Mouse (Mus musculus): Measurements from ENCODE around the gene Ccdc66. TPM values are rescaled to one million over a fixed set of nuclear protein-coding genes. Genes with fewer than 3 reads are reported as not detected.

Ccdc66 gene
- 5.1 and 5.8 TPM in 2 replicates for polyA plus RNA-seq (2016; fragmentation: Nextera tagmentation; extraction: Ambion mirVana)

GRCm38 (mm10) chr14:27507894-27508643 is at the start of gene Ccdc66:
Gene Ccdc66 (minus strand): TSS chr14:27508460.
- H3K9ac ChIP-seq: peak within 1 kb of the TSS; percentile 75
- H3K4me3 ChIP-seq: peak within 1 kb of the TSS; percentile 85
- under 1% methylated on average over 51 of the region's 51 CpGs for WGBS (ENCODE audit: insufficient replicate concordance)
- H3K36me3 ChIP-seq: peaks cover 3% of the 10 kb centered on the region; the same call in 1 of the 2 replicates
- peaks cover 17% of the 10 kb centered on the region for H3K4me1 ChIP-seq
- no peaks in the 10 kb centered on the region for H3K9me3 ChIP-seq (replicated peaks)
- peak within 1 kb of the TSS; percentile 67 for H3K27ac ChIP-seq
- no peaks in the 10 kb centered on the region for H3K27me3 ChIP-seq (replicated peaks)
- peak; percentile 92 for ATAC-seq
- H3K4me2 ChIP-seq: peak within 1 kb of the TSS; percentile 84

- ATAC-seq: no peak
- WGBS (ENCODE audit: insufficient replicate concordance): 72% methylated on average over 4 of the region's 4 CpGs
- Histone ChIP-seq H3K36me3 (no peaks in the 10 kb centered on the region), H3K9ac (no peak overlapping the region), H3K4me3 (no peak overlapping the region), H3K9me3 (replicated peaks) (0 out of 2 replicates have a peak, but pooled peaks cover 4% of the 10 kb centered on the region), H3K4me1 (no peaks in the 10 kb centered on the region), H3K27me3 (replicated peaks) (no peaks in the 10 kb centered on the region), H3K27ac (no peak overlapping the region), H3K4me2 (no peak overlapping the region)
Measured at GRCm38 (mm10) chr14:27543838-27544426, 35.7 kb upstream of the Ccdc66 start.

- 58% methylated on average over 3 of the region's 3 CpGs for WGBS (ENCODE audit: insufficient replicate concordance)
- no peaks in the 10 kb centered on the region for H3K27me3 ChIP-seq (replicated peaks)
- H3K4me2 ChIP-seq: no peak overlapping the region
- no peak for ATAC-seq
- no peaks in the 10 kb centered on the region for H3K4me1 ChIP-seq
- H3K9ac ChIP-seq: no peak overlapping the region
- no peak overlapping the region for H3K4me3 ChIP-seq
- H3K27ac ChIP-seq: no peak overlapping the region
- no peaks in the 10 kb centered on the region for H3K36me3 ChIP-seq
- 0 out of 2 replicates have a peak, but pooled peaks cover 3% of the 10 kb centered on the region for H3K9me3 ChIP-seq (replicated peaks)
Measured at GRCm38 (mm10) chr14:27536441-27536840, 28.2 kb upstream of the Ccdc66 start.

GRCm38 (mm10) chr14:27524541-27524940 is 16.3 kb upstream of the Ccdc66 start:
- Histone ChIP-seq H3K4me3 (no peak overlapping the region), H3K4me1 (no peaks in the 10 kb centered on the region), H3K36me3 (no peaks in the 10 kb centered on the region), H3K27me3 (replicated peaks) (no peaks in the 10 kb centered on the region), H3K27ac (no peak overlapping the region), H3K9ac (no peak overlapping the region), H3K4me2 (no peak overlapping the region), H3K9me3 (replicated peaks) (peaks cover 5% of the 10 kb centered on the region; the same call in 1 of the 2 replicates)
- no peak for ATAC-seq

GRCm38 (mm10) chr14:27508644-27509301 is 513 bp upstream of the Ccdc66 start:
- Histone ChIP-seq H3K9ac (peak overlapping the region; percentile 75), H3K4me3 (peak overlapping the region; percentile 85), H3K9me3 (replicated peaks) (no peaks in the 10 kb centered on the region), H3K36me3 (peaks cover 3% of the 10 kb centered on the region; the same call in 1 of the 2 replicates), H3K27me3 (replicated peaks) (no peaks in the 10 kb centered on the region), H3K27ac (peak overlapping the region; percentile 50; the same call in 1 of the 2 replicates), H3K4me1 (peaks cover 17% of the 10 kb centered on the region), H3K4me2 (peak overlapping the region; percentile 84)
- WGBS (ENCODE audit: insufficient replicate concordance): 32% methylated on average over 15 of the region's 15 CpGs
- ATAC-seq: peak; percentile 64

- Histone ChIP-seq H3K27ac (no peak overlapping the region), H3K4me1 (no peaks in the 10 kb centered on the region), H3K4me2 (no peak overlapping the region), H3K27me3 (replicated peaks) (no peaks in the 10 kb centered on the region), H3K9me3 (replicated peaks) (no peaks in the 10 kb centered on the region), H3K36me3 (peaks cover 19% of the 10 kb centered on the region), H3K4me3 (no peak overlapping the region), H3K9ac (no peak overlapping the region)
- 70% methylated on average over 4 of the region's 4 CpGs for WGBS (ENCODE audit: insufficient replicate concordance)
- no peak for ATAC-seq
Measured at GRCm38 (mm10) chr14:27501096-27501495, 7.2 kb downstream of the Ccdc66 start.

GRCm38 (mm10) chr14:27493516-27493915 is 14.7 kb downstream of the Ccdc66 start:
- Histone ChIP-seq H3K27ac (no peak overlapping the region), H3K27me3 (replicated peaks) (no peaks in the 10 kb centered on the region), H3K4me2 (no peak overlapping the region), H3K4me1 (peaks cover 10% of the 10 kb centered on the region), H3K9me3 (replicated peaks) (no peaks in the 10 kb centered on the region), H3K4me3 (no peak overlapping the region), H3K9ac (no peak overlapping the region), H3K36me3 (peaks cover 70% of the 10 kb centered on the region)
- 86% methylated on average over 4 of the region's 4 CpGs for WGBS (ENCODE audit: insufficient replicate concordance)
- no peak for ATAC-seq

- peak; percentile 88 for ATAC-seq
- Histone ChIP-seq H3K27me3 (replicated peaks) (no peaks in the 10 kb centered on the region), H3K4me1 (peaks cover 10% of the 10 kb centered on the region), H3K9me3 (replicated peaks) (no peaks in the 10 kb centered on the region), H3K4me2 (no peak overlapping the region), H3K4me3 (no peak overlapping the region), H3K36me3 (peaks cover 78% of the 10 kb centered on the region), H3K9ac (no peak overlapping the region), H3K27ac (no peak overlapping the region)
- WGBS (ENCODE audit: insufficient replicate concordance): 69% methylated on average over 5 of the region's 5 CpGs
Measured at GRCm38 (mm10) chr14:27491399-27491798, 16.9 kb downstream of the Ccdc66 start.

- no peaks in the 10 kb centered on the region for H3K4me1 ChIP-seq
- H3K9me3 ChIP-seq (replicated peaks): no peaks in the 10 kb centered on the region
- H3K27me3 ChIP-seq (replicated peaks): no peaks in the 10 kb centered on the region
- H3K4me3 ChIP-seq: no peak overlapping the region
- no peak overlapping the region for H3K9ac ChIP-seq
- H3K36me3 ChIP-seq: peaks cover 68% of the 10 kb centered on the region
- no peak overlapping the region for H3K27ac ChIP-seq
- WGBS (ENCODE audit: insufficient replicate concordance): 82% methylated on average over 4 of the region's 4 CpGs
- no peak for ATAC-seq
- H3K4me2 ChIP-seq: no peak overlapping the region
Measured at GRCm38 (mm10) chr14:27446963-27447362, 61.3 kb downstream of the Ccdc66 start.

- no peak for ATAC-seq
- Histone ChIP-seq H3K4me2 (no peak overlapping the region), H3K36me3 (peaks cover 70% of the 10 kb centered on the region), H3K27ac (no peak overlapping the region), H3K27me3 (replicated peaks) (no peaks in the 10 kb centered on the region), H3K4me3 (no peak overlapping the region), H3K9me3 (replicated peaks) (no peaks in the 10 kb centered on the region), H3K4me1 (no peaks in the 10 kb centered on the region), H3K9ac (no peak overlapping the region)
- WGBS (ENCODE audit: insufficient replicate concordance): 85% methylated on average over 2 of the region's 2 CpGs
Measured at GRCm38 (mm10) chr14:27444851-27445281, 63.4 kb downstream of the Ccdc66 start.

- Histone ChIP-seq H3K9ac (no peak overlapping the region), H3K4me3 (no peak overlapping the region), H3K27me3 (replicated peaks) (no peaks in the 10 kb centered on the region), H3K9me3 (replicated peaks) (no peaks in the 10 kb centered on the region), H3K36me3 (peaks cover 59% of the 10 kb centered on the region), H3K27ac (no peak overlapping the region), H3K4me1 (no peaks in the 10 kb centered on the region), H3K4me2 (no peak overlapping the region)
- ATAC-seq: no peak
Measured at GRCm38 (mm10) chr14:27440921-27441320, 67.3 kb downstream of the Ccdc66 start.

GRCm38 (mm10) chr14:27436826-27437225 is 71.4 kb downstream of the Ccdc66 start:
- H3K27me3 ChIP-seq (replicated peaks): no peaks in the 10 kb centered on the region
- H3K4me2 ChIP-seq: no peak overlapping the region
- H3K27ac ChIP-seq: no peak overlapping the region
- 81% methylated on average over 3 of the region's 3 CpGs for WGBS (ENCODE audit: insufficient replicate concordance)
- no peak for ATAC-seq
- peaks cover 52% of the 10 kb centered on the region for H3K36me3 ChIP-seq
- no peaks in the 10 kb centered on the region for H3K4me1 ChIP-seq
- no peak overlapping the region for H3K9ac ChIP-seq
- H3K9me3 ChIP-seq (replicated peaks): no peaks in the 10 kb centered on the region
- no peak overlapping the region for H3K4me3 ChIP-seq
